Mouse (Mus musculus) left cerebral cortex, adult 9 months (tissue): ENCODE data around the gene Fndc1.

Experiments
- DNase-seq, 2 experiments: peaks; one replicate each; pipeline ENCODE4 v3.0.0; 2022; ENCODE audit warnings: low spot score in 2 of 2

The Fndc1 gene

GRCm38 (mm10) chr17:7826819-7827515 lies at the start of gene Fndc1:
TSS of gene Fndc1 (minus strand) at chr17:7827302.
- DNase-seq, result peak in 1 of 2 experiments; percentile 35

GRCm38 (mm10) chr17:7876541-7876940 lies 49.4 kb upstream of the Fndc1 start:
- no peak for DNase-seq

GRCm38 (mm10) chr17:7875941-7876461 lies 48.9 kb upstream of the Fndc1 start:
- no peak for DNase-seq

GRCm38 (mm10) chr17:7874776-7875531 lies 47.9 kb upstream of the Fndc1 start:
- no peak for DNase-seq

- no peak for DNase-seq
Measured at GRCm38 (mm10) chr17:7873382-7873781, 46.3 kb upstream of the Fndc1 start.

GRCm38 (mm10) chr17:7871800-7872199 lies 44.7 kb upstream of the Fndc1 start:
- DNase-seq, result peak in 1 of 2 experiments; percentile 18

- no peak for DNase-seq
Measured at GRCm38 (mm10) chr17:7870862-7871605, 43.9 kb upstream of the Fndc1 start.

- DNase-seq, result no peak
Measured at GRCm38 (mm10) chr17:7869114-7869513, 42.0 kb upstream of the Fndc1 start.

- peak in 1 of 2 experiments; percentile 82 for DNase-seq
Measured at GRCm38 (mm10) chr17:7868631-7869030, 41.5 kb upstream of the Fndc1 start.

GRCm38 (mm10) chr17:7864740-7865139 lies 37.6 kb upstream of the Fndc1 start:
- DNase-seq, result peak in 1 of 2 experiments; percentile 21

- peak in 1 of 2 experiments; percentile 62 for DNase-seq
Measured at GRCm38 (mm10) chr17:7863745-7864144, 36.6 kb upstream of the Fndc1 start.

- DNase-seq, result no peak
Measured at GRCm38 (mm10) chr17:7860845-7861360, 33.8 kb upstream of the Fndc1 start.

- DNase-seq, result no peak
Measured at GRCm38 (mm10) chr17:7857658-7858057, 30.6 kb upstream of the Fndc1 start.

- no peak for DNase-seq
Measured at GRCm38 (mm10) chr17:7855851-7856250, 28.7 kb upstream of the Fndc1 start.

GRCm38 (mm10) chr17:7851979-7852378 lies 24.9 kb upstream of the Fndc1 start:
- no peak for DNase-seq

- no peak for DNase-seq
Measured at GRCm38 (mm10) chr17:7851527-7851926, 24.4 kb upstream of the Fndc1 start.

GRCm38 (mm10) chr17:7850246-7850645 lies 23.1 kb upstream of the Fndc1 start:
- no peak for DNase-seq

GRCm38 (mm10) chr17:7840505-7841290 lies 13.6 kb upstream of the Fndc1 start:
- no peak for DNase-seq

- DNase-seq, result no peak
Measured at GRCm38 (mm10) chr17:7827586-7827985, 484 bp upstream of the Fndc1 start.

- no peak for DNase-seq
Measured at GRCm38 (mm10) chr17:7825416-7825815, 1.7 kb downstream of the Fndc1 start.

GRCm38 (mm10) chr17:7821553-7822186 lies 5.4 kb downstream of the Fndc1 start:
- DNase-seq, result peak in 1 of 2 experiments; percentile 56
